10 mouse cellular contexts compared by ENCODE assay signal in the genomic region with DNA sequence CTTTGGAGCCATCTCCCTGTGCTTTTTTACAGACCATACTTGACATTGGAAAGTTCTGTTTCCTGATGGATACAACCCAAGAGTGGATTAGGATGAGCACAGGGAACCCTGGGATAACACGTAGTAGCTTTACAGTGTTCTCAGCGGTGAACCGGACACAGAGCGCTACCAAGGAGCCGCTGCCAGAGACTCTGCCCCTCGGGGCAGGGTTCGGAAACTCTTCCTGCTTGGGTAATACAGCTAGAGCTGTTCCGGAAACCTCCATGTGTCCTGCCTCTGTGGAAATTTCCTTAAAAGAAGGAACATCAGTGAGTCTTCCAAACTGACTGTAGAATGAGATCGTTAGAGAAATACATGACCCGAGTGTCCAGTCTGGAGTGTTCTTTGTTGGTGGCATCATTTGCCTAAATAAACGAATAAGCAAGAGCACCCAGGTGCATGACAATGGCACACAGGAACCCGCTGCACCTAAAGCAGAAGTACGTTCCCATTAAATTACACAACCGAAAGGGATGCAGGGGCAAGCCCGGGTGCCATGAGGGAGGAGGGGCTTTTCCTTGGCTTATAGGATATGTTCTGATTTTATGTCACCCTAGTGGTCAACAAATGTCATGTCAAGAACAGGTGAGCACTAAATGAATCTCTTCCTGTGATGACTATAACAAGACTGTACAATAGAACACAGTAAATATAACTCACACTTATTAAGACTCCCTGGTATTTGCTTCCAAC.
DNase-seq lines count a peak whose midpoint lies in the region; ATAC-seq and TF ChIP-seq lines count a peak whose summit lies in the region.
"Had no signal": no experiment of that assay in that cellular context is flagged by ENCODE, and none has a peak within 500 bp of the region (broad histone marks: within the 10 kb centered on the region; RNA-seq: fewer than 3 reads in every experiment).

No protein-coding gene starts in this region.

- H3K27ac ChIP-seq in kidney, embryonic 14.5 days (ENCODE audit: low read depth, low read length) = no peak overlapping the region
- H3K27ac ChIP-seq in forebrain, embryonic 13.5 days = no peak overlapping the region
- H3K27ac ChIP-seq in kidney, postnatal 0 days = no peak overlapping the region
- no peak overlapping the region for H3K27ac ChIP-seq in neural tube, embryonic 12.5 days

- H3K9ac ChIP-seq in kidney, embryonic 14.5 days (ENCODE audit: low read depth, low read length) = no peak overlapping the region
- no peak overlapping the region for H3K9ac ChIP-seq in forebrain, embryonic 13.5 days
- H3K9ac ChIP-seq in kidney, postnatal 0 days (ENCODE audit: low read depth, low read length) = no peak overlapping the region
- no peak overlapping the region for H3K9ac ChIP-seq in neural tube, embryonic 12.5 days

- TF ChIP-seq CTCF in kidney, postnatal 0 days (IDR thresholded peaks at IDR 0.05; ENCODE audit: low read depth) = peak; percentile 21; the same call in 1 of the 2 replicates

- 62% methylated on average over 15 of the region's 15 CpGs for WGBS in kidney, embryonic 14.5 days
- 53% methylated on average over 15 of the region's 15 CpGs for WGBS in forebrain, embryonic 13.5 days
- WGBS in kidney, postnatal 0 days = 62% methylated on average over 15 of the region's 15 CpGs
- 59% methylated on average over 15 of the region's 15 CpGs for WGBS in neural tube, embryonic 12.5 days

- no peak for DNase-seq in kidney, adult 11 months
- peak; percentile 2 for DNase-seq in kidney, postnatal 0 days (ENCODE audit: low spot score)
- no peak for DNase-seq in right cerebral cortex, adult 2 months (ENCODE audit: low spot score in 2 of 2)
- DNase-seq: cerebellum, adult 2 months; lung, postnatal 4 days had no signal

- H3K27me3 ChIP-seq in kidney, embryonic 14.5 days (ENCODE audit: control insufficient read depth, insufficient read depth, low read length) = no peaks in the 10 kb centered on the region; the same call in 1 of the 2 replicates
- H3K27me3 ChIP-seq in forebrain, embryonic 13.5 days = peaks cover 25% of the 10 kb centered on the region
- no peaks in the 10 kb centered on the region for H3K27me3 ChIP-seq in kidney, postnatal 0 days (ENCODE audit: insufficient read depth, low read length)
- no peaks in the 10 kb centered on the region for H3K27me3 ChIP-seq in neural tube, embryonic 12.5 days (replicated peaks)

- no peaks in the 10 kb centered on the region for H3K36me3 ChIP-seq in kidney, embryonic 14.5 days (ENCODE audit: control insufficient read depth, insufficient read depth, low read length)
- H3K36me3 ChIP-seq in forebrain, embryonic 13.5 days (ENCODE audit: poor library complexity, severe bottlenecking) = no peaks in the 10 kb centered on the region
- no peaks in the 10 kb centered on the region for H3K36me3 ChIP-seq in kidney, postnatal 0 days (ENCODE audit: insufficient read depth, low read length)
- no peaks in the 10 kb centered on the region for H3K36me3 ChIP-seq in neural tube, embryonic 12.5 days

- no peaks in the 10 kb centered on the region for H3K4me1 ChIP-seq in kidney, embryonic 14.5 days (ENCODE audit: control insufficient read depth, insufficient read depth, low read length)
- H3K4me1 ChIP-seq in forebrain, embryonic 13.5 days = peaks cover 4% of the 10 kb centered on the region; the same call in 1 of the 2 replicates
- no peaks in the 10 kb centered on the region for H3K4me1 ChIP-seq in kidney, postnatal 0 days (replicated peaks; ENCODE audit: insufficient read depth, low read length)
- no peaks in the 10 kb centered on the region for H3K4me1 ChIP-seq in neural tube, embryonic 12.5 days

- H3K4me2 ChIP-seq in kidney, embryonic 14.5 days (replicated peaks; ENCODE audit: low read depth, low read length) = peak overlapping the region; percentile 30
- H3K4me2 ChIP-seq in forebrain, embryonic 13.5 days = peak overlapping the region; percentile 17; the same call in 1 of the 2 replicates
- 0 out of 2 replicates have a peak overlapping the region, but pooled peaks have one; percentile 18 for H3K4me2 ChIP-seq in kidney, postnatal 0 days (ENCODE audit: low read length)
- peak overlapping the region; percentile 17; the same call in 1 of the 2 replicates for H3K4me2 ChIP-seq in neural tube, embryonic 12.5 days (replicated peaks)

- ATAC-seq in kidney, embryonic 14.5 days (ENCODE audit: low FRiP score, low TSS enrichment) = no peak
- ATAC-seq in forebrain, embryonic 13.5 days = no peak
- no peak for ATAC-seq in kidney, postnatal 0 days (replicated peaks; ENCODE audit: low FRiP score, low read depth)
- no peak for ATAC-seq in neural tube, embryonic 12.5 days (ENCODE audit: low FRiP score, low read depth)
- no peak for ATAC-seq in cerebellum, adult (ENCODE audit: insufficient number of reproducible peaks, low FRiP score, low TSS enrichment)
- ATAC-seq in erythroblast, adult 5-6 weeks (replicated peaks; ENCODE audit: low FRiP score, poor library complexity, severe bottlenecking) = no peak

- H3K9me3 ChIP-seq in kidney, embryonic 14.5 days (ENCODE audit: control insufficient read depth, low read length) = no peaks in the 10 kb centered on the region
- no peaks in the 10 kb centered on the region for H3K9me3 ChIP-seq in forebrain, embryonic 13.5 days (replicated peaks)
- no peaks in the 10 kb centered on the region for H3K9me3 ChIP-seq in kidney, postnatal 0 days (replicated peaks; ENCODE audit: low read length)
- no peaks in the 10 kb centered on the region for H3K9me3 ChIP-seq in neural tube, embryonic 12.5 days

- no peak overlapping the region; the same call in 1 of the 2 replicates for H3K4me3 ChIP-seq in kidney, embryonic 14.5 days (ENCODE audit: low read length)
- H3K4me3 ChIP-seq in forebrain, embryonic 13.5 days = no peak overlapping the region
- H3K4me3 ChIP-seq in kidney, postnatal 0 days (replicated peaks; ENCODE audit: low read depth, low read length) = no peak overlapping the region
- H3K4me3 ChIP-seq in neural tube, embryonic 12.5 days = no peak overlapping the region
